Mouse (Mus musculus) CH12.LX (cell line): ENCODE results near the gene Alkal2. TPM values are rescaled to one million over a fixed set of nuclear protein-coding genes. Genes with fewer than 3 reads are reported as not detected.

Experiments used
- DNase-seq: peaks from one replicate; pipeline ENCODE4 v3.0.0-alpha.2; 2013; ENCODE audit errors: extremely low read depth
- H3K27ac ChIP-seq: 2 replicates; pipeline ENCODE4 v1.5.1; 2012; ENCODE audit warnings: low read depth, mild to moderate bottlenecking, control low read depth, moderate library complexity; ENCODE audit not compliant: insufficient read depth
- H3K27me3 ChIP-seq: replicated peaks from 2 replicates; pipeline ENCODE3; 2012; ENCODE audit warnings: inconsistent platforms
- H3K36me3 ChIP-seq, 2 experiments: replicated peaks in 1 of 2; 2 replicates each; pipeline versions ENCODE3 to v1.6.1; 2012; ENCODE audit warnings: inconsistent platforms in 1 of 2, low read length in 1 of 2, mild to moderate bottlenecking in 1 of 2, mixed read lengths in 1 of 2, moderate library complexity in 1 of 2; ENCODE audit not compliant: control insufficient read depth in 1 of 2, insufficient read depth in 1 of 2
- H3K4me1 ChIP-seq, 2 experiments: 2 replicates each; pipeline ENCODE4 v1.6.1; 2012; ENCODE audit warnings: inconsistent platforms in 1 of 2, moderate library complexity in 1 of 2; ENCODE audit not compliant: insufficient read depth in 2 of 2, control insufficient read depth in 1 of 2
- H3K4me2 ChIP-seq: 2 replicates; pipeline ENCODE4 v1.6.1; 2012; ENCODE audit warnings: low read depth, mild to moderate bottlenecking, control low read depth; ENCODE audit not compliant: poor library complexity, insufficient read depth, severe bottlenecking
- H3K4me3 ChIP-seq, 3 experiments: fragments of 150-350 bp in 1 of 3; sonication (generic) in 1 of 3; replicated peaks in 1 of 3; 2 replicates each; pipeline versions ENCODE3 to v1.5.1; 2011 to 2012; ENCODE audit warnings: low read depth in 2 of 3, low read length in 2 of 3, mild to moderate bottlenecking in 2 of 3, moderate library complexity in 2 of 3, control low read depth in 1 of 3, improper control_type of control experiment in 1 of 3, inconsistent platforms in 1 of 3, mixed read lengths in 1 of 3; ENCODE audit not compliant: poor library complexity in 1 of 3
- H3K79me2 ChIP-seq: replicated peaks from 2 replicates; pipeline ENCODE4 v1.6.1; 2012; ENCODE audit warnings: mild to moderate bottlenecking, moderate library complexity; ENCODE audit not compliant: control insufficient read depth, poor library complexity, insufficient read depth, severe bottlenecking; ENCODE audit errors: extremely low read depth
- H3K9ac ChIP-seq: 2 replicates; pipeline ENCODE4 v1.6.1; 2012; ENCODE audit warnings: low read depth, mild to moderate bottlenecking, control low read depth, moderate library complexity; ENCODE audit not compliant: insufficient read depth
- H3K9me3 ChIP-seq: replicated peaks from 2 replicates; pipeline ENCODE3; 2012; ENCODE audit warnings: low read length, inconsistent platforms, mixed read lengths
- BHLHE40 ChIP-seq: IDR thresholded peaks from 2 replicates; pipeline ENCODE4 v1.6.1; 2011; ENCODE audit warnings: mild to moderate bottlenecking, low read depth, low read length, improper control_type of control experiment
- CHD1 ChIP-seq: IDR thresholded peaks from 2 replicates; pipeline ENCODE4 v1.6.1; 2012; ENCODE audit warnings: low read depth, low read length, improper control_type of control experiment, inconsistent platforms
- E2F4 ChIP-seq: IDR thresholded peaks from 2 replicates; pipeline ENCODE4 v1.6.1; 2011; ENCODE audit warnings: low read depth, low read length, improper control_type of control experiment; ENCODE audit not compliant: insufficient replicate concordance
- GABPA ChIP-seq: IDR thresholded peaks from 2 replicates; pipeline ENCODE4 v1.6.1; 2012; ENCODE audit warnings: low read depth, low read length, improper control_type of control experiment, inconsistent platforms; ENCODE audit not compliant: insufficient replicate concordance
- HCFC1 ChIP-seq: IDR thresholded peaks from 2 replicates; pipeline ENCODE4 v1.6.1; 2012; ENCODE audit warnings: low read depth, mild to moderate bottlenecking, inconsistent platforms, low read length, improper control_type of control experiment
- IRF4 ChIP-seq: IDR thresholded peaks from 2 replicates; pipeline ENCODE4 v1.6.1; 2014; ENCODE audit warnings: low read depth, mild to moderate bottlenecking, inconsistent platforms, low read length, improper control_type of control experiment
- JUN ChIP-seq: IDR thresholded peaks from 2 replicates; pipeline ENCODE4 v1.6.1; 2011; ENCODE audit warnings: low read depth, mild to moderate bottlenecking, low read length, improper control_type of control experiment, moderate library complexity; ENCODE audit not compliant: insufficient read depth
- JUND ChIP-seq: conservative IDR thresholded peaks from 2 replicates; pipeline ENCODE4 v1.6.1; 2011; ENCODE audit warnings: low read depth, low read length, improper control_type of control experiment
- MAFK ChIP-seq: IDR thresholded peaks from 2 replicates; pipeline ENCODE4 v1.6.1; 2011; ENCODE audit warnings: low read length, improper control_type of control experiment; ENCODE audit not compliant: insufficient replicate concordance
- MAX ChIP-seq: IDR thresholded peaks from 2 replicates; pipeline ENCODE4 v1.6.1; 2011; ENCODE audit warnings: low read length, improper control_type of control experiment
- MAZ ChIP-seq: IDR thresholded peaks from 2 replicates; pipeline ENCODE4 v1.6.1; 2012; ENCODE audit warnings: low read depth, mild to moderate bottlenecking, inconsistent platforms, low read length, improper control_type of control experiment, moderate library complexity
- MEF2A ChIP-seq: IDR thresholded peaks from 2 replicates; pipeline ENCODE4 v1.6.1; 2014; ENCODE audit warnings: low read depth, mild to moderate bottlenecking, inconsistent platforms, low read length, improper control_type of control experiment, borderline replicate concordance
- MYC ChIP-seq: IDR thresholded peaks from 2 replicates; pipeline ENCODE4 v1.6.1; 2011; ENCODE audit warnings: low read depth, mild to moderate bottlenecking, improper control_type of control experiment, low read length
- NELFE ChIP-seq: IDR thresholded peaks from 2 replicates; pipeline ENCODE4 v1.6.1; 2011; ENCODE audit warnings: low read depth, low read length, improper control_type of control experiment
- POLR2A ChIP-seq: IDR thresholded peaks from 2 replicates; pipeline ENCODE4 v1.6.1; 2011; ENCODE audit warnings: low read depth, mild to moderate bottlenecking, improper control_type of control experiment, low read length
- SMC3 ChIP-seq: IDR thresholded peaks from 2 replicates; pipeline ENCODE4 v1.6.1; 2011; ENCODE audit warnings: low read depth, low read length, improper control_type of control experiment
- USF1 ChIP-seq: IDR thresholded peaks from 2 replicates; pipeline ENCODE4 v1.6.1; 2014; ENCODE audit warnings: low read depth, mild to moderate bottlenecking, inconsistent platforms, low read length, improper control_type of control experiment
- USF2 ChIP-seq: conservative IDR thresholded peaks from 2 replicates; pipeline ENCODE4 v1.6.1; 2011; ENCODE audit warnings: low read depth, low read length, improper control_type of control experiment
- ZC3H11A ChIP-seq: IDR thresholded peaks from 2 replicates; pipeline ENCODE4 v1.6.1; 2012; ENCODE audit warnings: low read depth, mild to moderate bottlenecking, inconsistent platforms, low read length, improper control_type of control experiment
- ZMIZ1 ChIP-seq: IDR thresholded peaks from 2 replicates; pipeline ENCODE4 v1.6.1; 2012; ENCODE audit warnings: low read depth, mild to moderate bottlenecking, inconsistent platforms, low read length, improper control_type of control experiment
- ZNF384 ChIP-seq: IDR thresholded peaks from 2 replicates; pipeline ENCODE4 v1.6.1; 2012; ENCODE audit warnings: low read depth, low read length, improper control_type of control experiment, inconsistent platforms
- dilution Hi-C: fragments of 300-500 bp; cut with MboI; formaldehyde crosslinking; loops from 2 replicates; pipeline ENCODE4 v1.14.3; 2020; ENCODE audit warnings: low sequenced_read_pairs; ENCODE audit not compliant: extremely low pct_unique_long_range_greater_than_20kb, extremely low pct_ligation_motif_present
- in situ Hi-C: fragments of 300-500 bp; cut with MboI; formaldehyde crosslinking; loops from 3 replicates; pipeline ENCODE4 v1.14.3; 2019; ENCODE audit warnings: low sequenced_read_pairs, low pct_ligation_motif_present, low pct_unique_long_range_greater_than_20kb, mixed read lengths
- polyA plus RNA-seq: library from polyadenylated mRNA; unstranded; fragments of >175 nt; gene quantifications from 2 replicates; pipeline ENCODE4 v1.2.1, GENCODE M21; 2012; ENCODE audit warnings: low read depth; ENCODE audit not compliant: insufficient read length
- total RNA-seq, 2 experiments: library from RNA; depleted of rRNA; stranded (reverse); fragments of 300-350 nt in 1 of 2; fragments of >200 nt in 1 of 2; gene quantifications; 2 replicates each; pipeline ENCODE4 v1.2.3; 2012 to 2014

The Alkal2 gene
- total and polyA plus RNA-seq, 3 experiments, result not detected

DNA sequence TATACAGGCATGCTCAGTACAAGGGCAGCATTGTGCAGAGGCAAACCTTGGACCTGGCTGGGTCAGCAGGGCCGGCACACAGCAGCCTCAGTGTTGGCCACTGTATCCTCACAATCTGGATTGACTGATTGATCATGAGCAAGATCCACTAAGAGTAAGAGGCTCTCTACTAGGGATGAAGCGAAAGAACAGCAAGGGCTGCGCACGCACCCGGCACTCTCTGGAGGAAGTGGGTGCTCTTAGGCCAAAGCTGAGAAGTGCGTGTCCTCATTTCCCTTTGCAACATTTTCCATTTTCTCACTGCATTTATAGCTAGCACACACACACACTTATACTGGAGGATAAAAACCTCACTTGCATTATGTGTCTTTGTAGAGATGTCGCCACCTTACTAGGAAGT lies 7.3 kb downstream of the Alkal2 start:
- no peak overlapping the region for H3K9ac ChIP-seq
- no peaks in the 10 kb centered on the region for H3K27me3 ChIP-seq
- no peak overlapping the region for H3K4me2 ChIP-seq
- no peaks in the 10 kb centered on the region for H3K4me1 ChIP-seq
- no peak overlapping the region for H3K27ac ChIP-seq
- dilution Hi-C loops (no loop called here), in situ Hi-C loops (no loop called here)
- no peaks in the 10 kb centered on the region for H3K9me3 ChIP-seq
- H3K36me3 ChIP-seq, result peaks cover 3 to 21% of the 10 kb centered on the region in 2 experiments
- DNase-seq, result no peak
- H3K79me2 ChIP-seq, result no peaks in the 10 kb centered on the region
- no peak overlapping the region for H3K4me3 ChIP-seq
- TF ChIP-seq SMC3, result no peak
- TF ChIP-seq ZMIZ1, result no peak
- TF ChIP-seq E2F4, result no peak
- no peak for TF ChIP-seq MAX
- no peak for TF ChIP-seq MEF2A
- no peak for TF ChIP-seq MAZ
- no peak for TF ChIP-seq MYC
- no peak for TF ChIP-seq ZNF384

- in situ Hi-C loops, result no loop called here
- dilution Hi-C loops, result no loop called here
- Histone ChIP-seq H3K36me3 (peaks cover 15 to 48% of the 10 kb centered on the region in 2 experiments), H3K9me3 (no peaks in the 10 kb centered on the region), H3K27me3 (no peaks in the 10 kb centered on the region), H3K79me2 (peaks cover 3% of the 10 kb centered on the region; the same call in 1 of the 2 replicates), H3K4me1 (peaks cover 0 to 2% of the 10 kb centered on the region in 2 experiments; a peak in 1 of 4 replicates), H3K27ac (no peak overlapping the region), H3K4me2 (no peak overlapping the region), H3K4me3 (no peak overlapping the region), H3K9ac (no peak overlapping the region)
- TF ChIP-seq CHD1, result no peak
- TF ChIP-seq POLR2A, result no peak
- TF ChIP-seq IRF4, result no peak
- TF ChIP-seq MAFK, result no peak
- TF ChIP-seq BHLHE40, result no peak
- no peak for TF ChIP-seq USF1
- TF ChIP-seq JUN, result no peak
- TF ChIP-seq NELFE, result no peak
- no peak for TF ChIP-seq MEF2A
- DNase-seq, result no peak
Observed at GRCm38 (mm10) chr12:30897039-30897438, 12.9 kb downstream of the Alkal2 start.

DNA sequence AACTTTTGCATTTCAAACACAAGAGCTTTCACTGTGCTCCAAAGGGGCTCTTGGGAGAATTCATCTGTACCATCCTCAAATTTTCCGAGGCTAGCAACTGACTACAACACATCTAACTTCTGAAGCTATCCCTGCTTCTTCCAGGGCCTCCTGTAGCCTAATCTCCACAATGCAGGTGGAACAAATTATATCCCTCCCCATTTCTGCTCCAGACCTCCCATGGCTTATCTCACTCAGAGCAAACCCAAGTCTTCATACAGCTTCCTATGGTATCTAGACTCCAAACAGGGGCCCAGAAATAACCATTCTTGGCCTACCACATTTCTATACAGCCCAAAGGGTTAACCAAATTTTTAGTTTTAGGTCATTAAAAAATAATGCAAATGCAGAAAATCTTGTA lies 24.5 kb downstream of the Alkal2 start:
- Histone ChIP-seq H3K4me1 (peaks cover 3 to 43% of the 10 kb centered on the region in 2 experiments; a peak in 3 of 4 replicates), H3K27me3 (peaks cover 13% of the 10 kb centered on the region), H3K79me2 (peaks cover 31% of the 10 kb centered on the region), H3K36me3 (peaks cover 11 to 38% of the 10 kb centered on the region in 2 experiments), H3K4me2 (no peak overlapping the region), H3K4me3 (no peak overlapping the region), H3K27ac (no peak overlapping the region), H3K9me3 (no peaks in the 10 kb centered on the region), H3K9ac (no peak overlapping the region)
- DNase-seq, result no peak
- no peak for TF ChIP-seq USF2
- no peak for TF ChIP-seq JUN
- TF ChIP-seq JUND, result no peak
- no peak for TF ChIP-seq ZC3H11A
- no peak for TF ChIP-seq HCFC1
- TF ChIP-seq CHD1, result no peak
- TF ChIP-seq SMC3, result no peak
- TF ChIP-seq IRF4, result no peak
- TF ChIP-seq NELFE, result no peak
- no peak for TF ChIP-seq GABPA
- TF ChIP-seq USF1, result no peak
- dilution Hi-C loops (no loop called here), in situ Hi-C loops (no loop called here)
